8 mouse cellular contexts compared by ENCODE assay signal in genomic region chr5:135934481-135935175, GRCm38 (mm10). TPM values are rescaled to one million over a fixed set of nuclear protein-coding genes. Genes with fewer than 3 reads are reported as not detected.
A peak's percentile ranks its signal among the peaks of the same experiment; 100 is the strongest.
DNase-seq lines count a peak whose midpoint lies in the region; ATAC-seq lines count a peak whose summit lies in the region.

TSS of gene Ywhag (minus strand) at chr5:135934616.

- peak within 1 kb of the TSS; percentile 89 for H3K9ac ChIP-seq in hindbrain, embryonic 14.5 days

- H3K27me3 ChIP-seq in hindbrain, embryonic 14.5 days (ENCODE audit: control insufficient read depth, insufficient read depth, low read length): no peaks in the 10 kb centered on the region

- peak within 1 kb of the TSS; percentile 98 for H3K27ac ChIP-seq in hindbrain, embryonic 14.5 days

- WGBS in hindbrain, embryonic 14.5 days: under 1% methylated on average over 47 of the region's 48 CpGs

- H3K4me1 ChIP-seq in hindbrain, embryonic 14.5 days (replicated peaks; ENCODE audit: control insufficient read depth, insufficient read depth, low read length): peaks cover 29% of the 10 kb centered on the region

- peak; percentile 99 for DNase-seq in R1 (ENCODE audit: low read depth, low spot score)
- DNase-seq in cerebellum, postnatal 25 days: peak; percentile 98 to 99
- DNase-seq in frontal cortex, postnatal 25 days (ENCODE audit: low spot score in 2 of 2): peak; percentile 94 to 96
- peak; percentile 97 for DNase-seq in hindbrain, embryonic 14.5 days (ENCODE audit: low spot score)
- DNase-seq in layer of hippocampus, postnatal 36 days: peak; percentile 97 to 98
- DNase-seq in lung, postnatal 36 days: peak; percentile 98
- DNase-seq in retina, postnatal 1 day: peak; percentile 99
- peak; percentile 96 for DNase-seq in urinary bladder, adult 18-20 months (ENCODE audit: low spot score in 2 of 2)

- H3K4me2 ChIP-seq in hindbrain, embryonic 14.5 days (replicated peaks): peak within 1 kb of the TSS; percentile 84

- peaks cover 23% of the 10 kb centered on the region for H3K36me3 ChIP-seq in hindbrain, embryonic 14.5 days (replicated peaks; ENCODE audit: control insufficient read depth, insufficient read depth)

- no peaks in the 10 kb centered on the region for H3K9me3 ChIP-seq in hindbrain, embryonic 14.5 days (ENCODE audit: control insufficient read depth, low read length)

- H3K4me3 ChIP-seq in hindbrain, embryonic 14.5 days (replicated peaks; ENCODE audit: low read length): peak within 1 kb of the TSS; percentile 67

- peak; percentile 93 for ATAC-seq in hindbrain, embryonic 14.5 days (ENCODE audit: low FRiP score)

RNA-seq across cellular contexts. Expression of gene Ywhag, which starts in this region (rescaled TPM):
- 429 and 481 TPM in 2 replicates for polyA plus RNA-seq in hindbrain, embryonic 14.5 days (2014; fragmentation: Nextera tagmentation; extraction: Ambion mirVana)
- total RNA-seq in layer of hippocampus, postnatal 36 days (2021): 1,000 to 10,000 TPM; 1,259 to 1,347 TPM

Comparison
In these comparisons a context has a peak if more than half of its experiments do, and no peak if none do; other contexts are left out.
1. Peak in every context shown above with its lines: DNase-seq, ATAC-seq, H3K4me3 ChIP-seq and H3K27ac ChIP-seq.